Mouse (Mus musculus) olfactory bulb, adult 2 months (tissue): ENCODE results near the gene Unc5b.

Experiments used
- CTCF ChIP-seq: fragments of 200-500 bp; IDR thresholded peaks from 2 replicates; pipeline ENCODE4 v1.5.1; 2012; ENCODE audit warnings: low read depth, mild to moderate bottlenecking, low read length, moderate library complexity; ENCODE audit not compliant: insufficient read depth
- POLR2A ChIP-seq: fragments of 200-500 bp; IDR thresholded peaks from 2 replicates; pipeline ENCODE4 v1.6.1; 2012; ENCODE audit warnings: mild to moderate bottlenecking, low read depth, low read length, moderate library complexity; ENCODE audit not compliant: insufficient read depth

GRCm38 (mm10) chr10:60821311-60821710, 10.1 kb downstream of the Unc5b start:
- no peak for TF ChIP-seq CTCF
- no peak for TF ChIP-seq POLR2A
